Mouse (Mus musculus) forebrain, embryonic 10.5 days (tissue): ENCODE data around the gene Sectm1b. TPM values are rescaled to one million over a fixed set of nuclear protein-coding genes. Genes with fewer than 3 reads are reported as not detected.

ENCODE experiments used
- DNase-seq: peaks from one replicate; pipeline ENCODE4 v3.0.0-alpha.2; 2017; ENCODE audit warnings: low spot score; ENCODE audit errors: extremely low spot score
- H3K27ac ChIP-seq: fragments of 300-500 bp; sonication (generic); 2 replicates; pipeline ENCODE4 v1.5.1; 2016; ENCODE audit warnings: mild to moderate bottlenecking
- H3K27me3 ChIP-seq: fragments of 300-500 bp; sonication (generic); 2 replicates; pipeline ENCODE4 v1.6.1; 2016; ENCODE audit warnings: mild to moderate bottlenecking; ENCODE audit not compliant: poor library complexity, severe bottlenecking
- H3K36me3 ChIP-seq: fragments of 300-500 bp; sonication (generic); replicated peaks from 2 replicates; pipeline ENCODE4 v1.6.1; 2016; ENCODE audit warnings: mild to moderate bottlenecking, moderate library complexity
- H3K4me1 ChIP-seq: fragments of 300-500 bp; sonication (generic); 2 replicates; pipeline ENCODE4 v1.6.1; 2016
- H3K4me3 ChIP-seq: fragments of 300-500 bp; sonication (generic); 2 replicates; pipeline ENCODE4 v1.5.1; 2016; ENCODE audit warnings: mild to moderate bottlenecking, moderate library complexity
- H3K9me3 ChIP-seq: fragments of 300-500 bp; sonication (generic); 2 replicates; pipeline ENCODE4 v1.6.1; 2016; ENCODE audit warnings: mild to moderate bottlenecking, moderate library complexity
- WGBS: fragments of 180-500 bp; shearing (Covaris S2); methylation state at CpG from one replicate; pipeline ENCODE4 v1.1.7; 2016; 5-methylcytosine and 5-hydroxymethylcytosine counted together
- polyA plus RNA-seq: library from polyadenylated mRNA; unstranded; fragments of >200 nt; fragmentation: Nextera tagmentation; extraction: Ambion mirVana; gene quantifications from 2 replicates; pipeline ENCODE4 v1.2.1, GENCODE M21; 2016

Gene Sectm1b
- polyA plus RNA-seq, 1 experiment from 2014 or later: not detected

GRCm38 (mm10) chr11:121010044-121010755 is 53.2 kb downstream of the Sectm1b start:
- no peaks in the 10 kb centered on the region for H3K9me3 ChIP-seq
- no peak overlapping the region for H3K27ac ChIP-seq
- H3K4me1 ChIP-seq: no peaks in the 10 kb centered on the region
- H3K4me3 ChIP-seq: no peak overlapping the region
- WGBS: 94% methylated on average over 3 of the region's 3 CpGs
- H3K36me3 ChIP-seq: no peaks in the 10 kb centered on the region
- no peaks in the 10 kb centered on the region for H3K27me3 ChIP-seq
- DNase-seq: no peak

GRCm38 (mm10) chr11:121006184-121006583 is 57.2 kb downstream of the Sectm1b start:
- no peak for DNase-seq
- WGBS: 77% methylated on average over 6 of the region's 6 CpGs
- Histone ChIP-seq H3K27me3 (no peaks in the 10 kb centered on the region), H3K4me3 (no peak overlapping the region), H3K27ac (no peak overlapping the region), H3K4me1 (peaks cover 3% of the 10 kb centered on the region; the same call in 1 of the 2 replicates), H3K36me3 (no peaks in the 10 kb centered on the region), H3K9me3 (no peaks in the 10 kb centered on the region)

GRCm38 (mm10) chr11:121004281-121004680 is 59.1 kb downstream of the Sectm1b start:
- WGBS: 70% methylated on average over 5 of the region's 5 CpGs
- Histone ChIP-seq H3K4me1 (peaks cover 3% of the 10 kb centered on the region; the same call in 1 of the 2 replicates), H3K4me3 (no peak overlapping the region), H3K9me3 (no peaks in the 10 kb centered on the region), H3K27ac (no peak overlapping the region), H3K36me3 (peaks cover 3% of the 10 kb centered on the region), H3K27me3 (no peaks in the 10 kb centered on the region)
- DNase-seq: no peak

Other genes starting within 250 kb of the Sectm1b start
- 134 and 144 TPM in 2 replicates for gene Fasn, start 239.0 kb downstream of the Sectm1b start, polyA plus RNA-seq
- gene Ccdc57, start 130.7 kb downstream of the Sectm1b start, polyA plus RNA-seq: 7.9 and 8.6 TPM in 2 replicates
- 147 and 194 TPM in 2 replicates for gene Slc16a3, start 115.1 kb downstream of the Sectm1b start, polyA plus RNA-seq
- 120 and 123 TPM in 2 replicates for gene Csnk1d, start 72.2 kb downstream of the Sectm1b start, polyA plus RNA-seq
- not detected in 2 replicates for gene Cd7, start 24.2 kb downstream of the Sectm1b start, polyA plus RNA-seq
- not detected in 2 replicates for gene Sectm1a, start 17.7 kb upstream of the Sectm1b start, polyA plus RNA-seq
- 0.06 TPM in 1 of 2 replicates, not detected in the other for gene Tex19.2, start 55.1 kb upstream of the Sectm1b start, polyA plus RNA-seq
- not detected in 2 replicates for gene Tex19.1, start 82.6 kb upstream of the Sectm1b start, polyA plus RNA-seq
- gene Uts2r, start 96.7 kb upstream of the Sectm1b start, polyA plus RNA-seq: 0.09 TPM in 1 of 2 replicates, not detected in the other
- gene Hexdc, start 140.9 kb upstream of the Sectm1b start, polyA plus RNA-seq: 5.3 and 6.6 TPM in 2 replicates
- 23.0 and 25.1 TPM in 2 replicates for gene Ogfod3, start 141.1 kb upstream of the Sectm1b start, polyA plus RNA-seq
- gene Cybc1, start 165.8 kb upstream of the Sectm1b start, polyA plus RNA-seq: 28.2 and 29.9 TPM in 2 replicates
- gene Narf, start 173.7 kb upstream of the Sectm1b start, polyA plus RNA-seq: 48.0 and 50.6 TPM in 2 replicates
- 10.4 and 11.9 TPM in 2 replicates for gene Foxk2, start 196.4 kb upstream of the Sectm1b start, polyA plus RNA-seq